Mouse (Mus musculus) C2C12 (cell line): ENCODE measurements around the gene Nfyb. TPM values are rescaled to one million over a fixed set of nuclear protein-coding genes. Genes with fewer than 3 reads are reported as not detected.

Experiments used
- H3K27me3 ChIP-seq: one replicate; pipeline ENCODE4 v1.6.1; 2011; ENCODE audit not compliant: control insufficient read depth, insufficient read depth, insufficient read length
- H3K36me3 ChIP-seq: one replicate; pipeline ENCODE4 v1.6.1; 2011; ENCODE audit not compliant: control insufficient read depth, insufficient read depth
- H3K4me3 ChIP-seq: one replicate; pipeline ENCODE4 v1.5.1; 2011; ENCODE audit warnings: mild to moderate bottlenecking, control low read depth; ENCODE audit not compliant: poor library complexity, insufficient read depth, severe bottlenecking
- H3K79me2 ChIP-seq: one replicate; pipeline ENCODE4 v1.6.1; 2011; ENCODE audit not compliant: control insufficient read depth, insufficient read depth
- H3K79me3 ChIP-seq: one replicate; pipeline ENCODE4 v1.6.1; 2011; ENCODE audit warnings: low read depth, control low read depth
- H3ac ChIP-seq: one replicate; pipeline ENCODE3; 2011; ENCODE audit warnings: low read depth; ENCODE audit not compliant: control insufficient read depth, insufficient read length
- CEBPB ChIP-seq: IDR thresholded peaks from one replicate; pipeline ENCODE4 v1.6.1; 2011; ENCODE audit warnings: low read depth, mild to moderate bottlenecking, control low read depth, moderate library complexity
- CTCF ChIP-seq: IDR thresholded peaks from one replicate; pipeline ENCODE4 v1.5.1; 2011; ENCODE audit not compliant: control insufficient read depth, insufficient read depth, insufficient read length
- FOSL1 ChIP-seq: IDR thresholded peaks from one replicate; pipeline ENCODE4 v1.8.0; 2011; ENCODE audit warnings: mild to moderate bottlenecking, low read length; ENCODE audit not compliant: poor library complexity, insufficient read depth, severe bottlenecking
- MAX ChIP-seq: IDR thresholded peaks from one replicate; pipeline ENCODE4 v1.6.1; 2011; ENCODE audit warnings: mild to moderate bottlenecking, control low read depth
- MYOD1 ChIP-seq: IDR thresholded peaks from one replicate; pipeline ENCODE4 v1.6.1; 2011; ENCODE audit warnings: low read depth; ENCODE audit not compliant: control insufficient read depth, insufficient read length
- MYOG ChIP-seq: IDR thresholded peaks from one replicate; pipeline ENCODE4 v1.6.1; 2011; ENCODE audit not compliant: control insufficient read depth, insufficient read length; ENCODE audit errors: extremely low read depth
- USF1 ChIP-seq: IDR thresholded peaks from one replicate; pipeline ENCODE4 v1.6.1; 2011; ENCODE audit warnings: low read depth, mild to moderate bottlenecking, control low read depth, moderate library complexity
- polyA plus RNA-seq: library from polyadenylated mRNA; unstranded; fragments of >200 nt; fragmentation: generic; extraction: Trizol; gene quantifications from one replicate; pipeline ENCODE4 v1.2.1, GENCODE M21; 2012; ENCODE audit warnings: missing spikeins

Nfyb gene
- polyA plus RNA-seq, 1 experiment: 11.9 TPM

GRCm38 (mm10) chr10:82778791-82779549 is 15.0 kb upstream of the Nfyb start:
- no peaks in the 10 kb centered on the region for H3K27me3 ChIP-seq
- H3K36me3 ChIP-seq: no peaks in the 10 kb centered on the region
- no peaks in the 10 kb centered on the region for H3K79me3 ChIP-seq
- no peaks in the 10 kb centered on the region for H3K79me2 ChIP-seq
- H3K4me3 ChIP-seq: no peak overlapping the region
- no peak overlapping the region for H3ac ChIP-seq
- TF ChIP-seq CTCF (no peak), MYOD1 (no peak)

DNA sequence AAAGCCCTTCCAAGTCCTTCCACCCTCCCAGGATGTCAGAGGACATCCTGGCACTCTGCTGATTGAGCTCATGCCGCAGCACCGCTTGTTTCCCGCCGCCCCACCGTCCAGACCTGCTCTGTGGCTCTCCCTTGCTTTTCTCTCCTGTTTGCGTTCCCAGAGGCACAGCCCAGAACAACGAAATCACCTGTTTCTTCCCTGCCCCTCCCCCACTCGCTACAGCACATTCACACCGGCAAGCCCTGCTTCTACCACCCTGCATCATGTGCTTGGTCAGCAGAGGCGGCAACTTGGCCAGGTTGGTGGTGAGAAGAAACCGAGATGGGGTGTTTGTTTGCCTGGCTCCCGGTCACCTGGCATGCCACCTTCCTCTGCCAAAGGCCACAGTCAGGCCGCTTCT is 13.9 kb upstream of the Nfyb start:
- H3K27me3 ChIP-seq: no peaks in the 10 kb centered on the region
- no peaks in the 10 kb centered on the region for H3K79me2 ChIP-seq
- TF ChIP-seq CTCF: no peak
- TF ChIP-seq MYOD1: no peak
- TF ChIP-seq FOSL1: no peak
- TF ChIP-seq USF1: no peak
- no peak for TF ChIP-seq MAX
- no peak for TF ChIP-seq MYOG
- TF ChIP-seq CEBPB: no peak
- H3K79me3 ChIP-seq: no peaks in the 10 kb centered on the region
- H3ac ChIP-seq: no peak overlapping the region
- no peak overlapping the region for H3K4me3 ChIP-seq
- no peaks in the 10 kb centered on the region for H3K36me3 ChIP-seq

DNA sequence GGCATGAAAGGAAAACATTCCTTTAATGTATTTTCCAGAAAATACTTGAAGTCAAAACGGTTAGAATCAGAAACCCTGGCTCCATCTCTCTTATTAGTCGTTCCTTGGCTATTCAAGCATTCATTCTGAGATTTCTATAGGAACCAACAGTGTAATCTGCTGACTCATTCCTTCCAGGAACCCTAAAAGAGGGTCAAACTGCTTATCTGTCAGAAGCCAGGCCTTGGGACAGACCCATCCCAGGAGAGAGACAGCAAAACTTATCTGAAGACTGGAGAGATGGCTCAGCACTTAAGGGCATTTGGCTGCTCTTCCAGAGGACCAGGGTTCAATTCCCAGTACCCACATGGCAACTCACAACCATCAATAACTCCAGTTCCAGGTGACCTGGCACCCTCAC is 13.1 kb upstream of the Nfyb start:
- TF ChIP-seq CEBPB: no peak
- no peak for TF ChIP-seq MAX
- TF ChIP-seq USF1: no peak
- TF ChIP-seq FOSL1: no peak
- TF ChIP-seq MYOD1: no peak
- TF ChIP-seq MYOG: no peak
- TF ChIP-seq CTCF: no peak

GRCm38 (mm10) chr10:82774841-82775240 is 10.9 kb upstream of the Nfyb start:
- no peaks in the 10 kb centered on the region for H3K27me3 ChIP-seq
- no peaks in the 10 kb centered on the region for H3K79me3 ChIP-seq
- TF ChIP-seq MYOG (no peak), FOSL1 (no peak), USF1 (no peak), MYOD1 (no peak)
- H3K4me3 ChIP-seq: no peak overlapping the region
- no peaks in the 10 kb centered on the region for H3K36me3 ChIP-seq
- H3K79me2 ChIP-seq: no peaks in the 10 kb centered on the region
- H3ac ChIP-seq: no peak overlapping the region

More for the DNA sequence above, 13.1 kb upstream of the Nfyb start:
- H3K36me3 ChIP-seq: no peaks in the 10 kb centered on the region
- H3K79me3 ChIP-seq: no peaks in the 10 kb centered on the region
- no peaks in the 10 kb centered on the region for H3K79me2 ChIP-seq
- no peak overlapping the region for H3ac ChIP-seq
- no peaks in the 10 kb centered on the region for H3K27me3 ChIP-seq
- H3K4me3 ChIP-seq: no peak overlapping the region

GRCm38 (mm10) chr10:82771595-82772170 is 7.7 kb upstream of the Nfyb start:
- Histone ChIP-seq H3ac (no peak overlapping the region), H3K36me3 (no peaks in the 10 kb centered on the region), H3K27me3 (no peaks in the 10 kb centered on the region), H3K79me3 (no peaks in the 10 kb centered on the region), H3K79me2 (no peaks in the 10 kb centered on the region), H3K4me3 (no peak overlapping the region)
- no peak for TF ChIP-seq CTCF
- TF ChIP-seq MYOG: no peak
- no peak for TF ChIP-seq MAX
- no peak for TF ChIP-seq MYOD1
- TF ChIP-seq FOSL1: no peak
- no peak for TF ChIP-seq CEBPB
- no peak for TF ChIP-seq USF1

DNA sequence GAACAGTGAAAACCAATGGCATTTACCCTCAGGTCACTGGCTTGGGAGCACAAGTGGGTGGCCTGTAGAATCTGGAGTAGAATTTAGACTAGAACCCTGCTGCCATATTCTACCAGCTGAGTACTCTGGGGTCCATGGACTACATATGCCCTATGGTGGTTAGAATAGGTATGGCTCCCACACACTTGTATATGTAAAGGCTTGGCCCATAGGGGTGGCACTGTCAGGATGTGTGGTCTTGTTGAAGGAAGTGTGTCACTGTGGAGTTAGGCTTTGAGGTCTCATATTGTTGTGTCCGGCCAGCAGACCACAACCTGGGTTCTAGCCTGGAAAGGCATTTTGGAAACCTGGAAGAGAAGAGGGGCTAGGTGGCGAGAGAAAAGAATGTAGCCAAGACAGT is 6.8 kb upstream of the Nfyb start:
- no peak for TF ChIP-seq CTCF
- no peak for TF ChIP-seq MYOG
- no peak for TF ChIP-seq USF1
- no peak for TF ChIP-seq MYOD1
- TF ChIP-seq CEBPB: no peak
- no peak for TF ChIP-seq FOSL1
- no peak for TF ChIP-seq MAX
- Histone ChIP-seq H3K79me2 (no peaks in the 10 kb centered on the region), H3K27me3 (no peaks in the 10 kb centered on the region), H3ac (no peak overlapping the region), H3K4me3 (no peak overlapping the region), H3K36me3 (no peaks in the 10 kb centered on the region), H3K79me3 (no peaks in the 10 kb centered on the region)
